Mouse (Mus musculus) intestine, postnatal 0 days (tissue): ENCODE results near the gene Rere. TPM values are rescaled to one million over a fixed set of nuclear protein-coding genes. Genes with fewer than 3 reads are reported as not detected.

ENCODE experiments used
- ATAC-seq: fragments of 200-750 bp; cut with Nextera tagmentation; 2 replicates; pipeline ENCODE4 v1.8.0; 2017; ENCODE audit warnings: mild to moderate bottlenecking, moderate TSS enrichment, moderate library complexity
- H3K27ac ChIP-seq: fragments of 300-500 bp; sonication (generic); 2 replicates; pipeline ENCODE4 v1.5.1; 2014; ENCODE audit warnings: mild to moderate bottlenecking, low read depth, low read length, moderate library complexity
- H3K27me3 ChIP-seq: fragments of 300-500 bp; sonication (generic); replicated peaks from 2 replicates; pipeline ENCODE4 v1.6.1; 2014; ENCODE audit warnings: low read length, mixed read lengths; ENCODE audit not compliant: control insufficient read depth, insufficient read depth
- H3K36me3 ChIP-seq: fragments of 300-500 bp; sonication (generic); 2 replicates; pipeline ENCODE4 v1.6.1; 2014; ENCODE audit warnings: mild to moderate bottlenecking, moderate library complexity; ENCODE audit not compliant: control insufficient read depth, insufficient read depth
- H3K4me1 ChIP-seq: fragments of 300-500 bp; sonication (generic); replicated peaks from 2 replicates; pipeline ENCODE4 v1.6.1; 2014; ENCODE audit warnings: antibody characterized with exemption, low read length, mixed read lengths; ENCODE audit not compliant: control insufficient read depth, insufficient read depth
- H3K4me2 ChIP-seq: fragments of 300-500 bp; sonication (generic); replicated peaks from 2 replicates; pipeline ENCODE4 v1.6.1; 2014; ENCODE audit warnings: low read depth, mild to moderate bottlenecking, moderate library complexity
- H3K4me3 ChIP-seq: fragments of 300-500 bp; sonication (generic); 2 replicates; pipeline ENCODE4 v1.5.1; 2014; ENCODE audit warnings: low read depth, low read length
- H3K9ac ChIP-seq: fragments of 300-500 bp; sonication (generic); 2 replicates; pipeline ENCODE4 v1.6.1; 2014; ENCODE audit warnings: mild to moderate bottlenecking, low read depth, low read length
- H3K9me3 ChIP-seq: fragments of 300-500 bp; sonication (generic); 2 replicates; pipeline ENCODE4 v1.6.1; 2016; ENCODE audit warnings: mixed run types; ENCODE audit not compliant: control insufficient read depth
- CTCF ChIP-seq: sonication (generic); IDR thresholded peaks from 2 replicates; pipeline ENCODE4 v1.5.1; 2016; ENCODE audit warnings: low read depth, mild to moderate bottlenecking, control low read depth, antibody characterized with exemption, moderate library complexity
- WGBS: fragments of 180-500 bp; shearing (Covaris S2); extraction: QIAGEN DNeasy Blood & Tissue Kit; methylation state at CpG from one replicate; pipeline ENCODE4 v1.1.7; 2014; 5-methylcytosine and 5-hydroxymethylcytosine counted together
- polyA plus RNA-seq: library from polyadenylated mRNA; unstranded; fragments of >200 nt; fragmentation: Nextera tagmentation; extraction: Ambion mirVana; gene quantifications from 2 replicates; pipeline ENCODE4 v1.2.1, GENCODE M21; 2015

Rere gene
- polyA plus RNA-seq, 1 experiment from 2014 or later = 22.4 TPM

DNA sequence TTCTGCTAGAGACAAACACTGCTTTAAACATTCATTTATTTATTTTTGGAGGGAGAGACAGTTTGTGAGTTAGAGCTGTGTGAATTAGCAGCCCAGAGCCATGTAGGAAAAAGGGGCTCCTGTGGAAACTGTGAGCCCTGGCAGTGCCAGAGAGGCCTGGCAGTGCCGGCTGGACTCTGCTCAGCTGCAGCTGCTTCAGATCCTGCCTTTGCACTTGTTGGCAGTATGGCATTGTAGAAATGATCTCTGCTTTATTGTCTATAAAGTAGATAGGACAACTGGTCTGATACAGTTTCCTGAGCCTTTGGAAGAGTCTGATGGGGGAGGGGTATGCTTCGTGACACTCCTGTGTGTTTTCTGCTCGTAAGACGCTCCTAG lies 121.2 kb downstream of the Rere start:
- Histone ChIP-seq H3K4me1 (peaks cover 23% of the 10 kb centered on the region), H3K9me3 (no peaks in the 10 kb centered on the region), H3K4me2 (peak overlapping the region; percentile 40), H3K36me3 (peaks cover 10% of the 10 kb centered on the region; the same call in 1 of the 2 replicates), H3K27ac (peak overlapping the region; percentile 92), H3K9ac (no peak overlapping the region), H3K4me3 (no peak overlapping the region), H3K27me3 (no peaks in the 10 kb centered on the region)
- ATAC-seq = peak; percentile 55
- no peak for TF ChIP-seq CTCF
- 30% methylated on average over 4 of the region's 4 CpGs for WGBS

DNA sequence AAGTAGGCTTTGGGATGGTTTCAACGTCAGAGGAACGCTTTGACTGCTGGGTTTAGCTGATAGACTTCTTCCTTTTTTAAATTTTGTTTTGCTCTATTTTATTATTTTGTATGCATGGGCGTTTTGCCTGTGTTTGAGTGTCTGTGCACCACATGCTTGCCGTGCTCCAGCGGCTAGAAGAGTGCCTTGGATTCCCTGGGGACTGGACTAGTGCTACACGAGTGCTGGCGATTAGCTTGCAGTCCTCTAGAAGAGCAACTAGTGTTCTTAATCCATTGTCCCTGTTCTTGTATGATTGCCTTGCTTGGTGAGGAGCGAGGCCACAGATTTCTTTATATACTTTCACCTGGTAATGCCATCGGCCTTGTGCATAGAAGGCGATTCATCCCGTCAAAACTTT lies 122.5 kb downstream of the Rere start:
- no peak overlapping the region for H3K27ac ChIP-seq
- no peak for TF ChIP-seq CTCF
- H3K4me2 ChIP-seq = 0 out of 2 replicates have a peak overlapping the region, but pooled peaks have one; percentile 1
- no peak overlapping the region for H3K9ac ChIP-seq
- H3K4me1 ChIP-seq = peaks cover 23% of the 10 kb centered on the region
- ATAC-seq = no peak
- H3K27me3 ChIP-seq = no peaks in the 10 kb centered on the region
- 64% methylated on average over 11 of the region's 11 CpGs for WGBS
- no peaks in the 10 kb centered on the region for H3K9me3 ChIP-seq
- H3K36me3 ChIP-seq = peaks cover 22% of the 10 kb centered on the region
- H3K4me3 ChIP-seq = no peak overlapping the region

DNA sequence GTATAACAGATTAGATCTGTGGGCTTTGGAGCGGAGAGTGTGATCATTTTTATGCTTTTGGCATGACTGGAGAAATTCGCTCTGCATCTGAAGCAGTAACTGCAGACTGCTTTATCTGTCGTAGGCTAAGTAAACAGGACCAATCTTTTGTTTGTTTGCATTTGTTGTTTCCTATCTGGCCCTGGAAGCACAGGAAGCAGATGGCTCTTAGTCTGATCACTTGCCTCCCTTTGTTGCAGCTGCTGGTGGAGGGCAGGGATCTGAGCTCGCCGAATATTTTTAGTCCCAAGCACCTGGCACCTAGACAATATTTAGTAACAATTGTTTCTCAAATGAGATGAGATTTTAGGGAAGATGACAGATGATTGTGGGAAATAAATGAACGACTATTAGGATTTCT lies 123.1 kb downstream of the Rere start:
- TF ChIP-seq CTCF = no peak
- Histone ChIP-seq H3K4me3 (no peak overlapping the region), H3K27me3 (no peaks in the 10 kb centered on the region), H3K9ac (no peak overlapping the region), H3K9me3 (no peaks in the 10 kb centered on the region), H3K4me1 (peaks cover 23% of the 10 kb centered on the region), H3K27ac (no peak overlapping the region), H3K36me3 (peaks cover 24% of the 10 kb centered on the region), H3K4me2 (no peak overlapping the region)
- ATAC-seq = no peak
- WGBS = 40% methylated on average over 6 of the region's 6 CpGs

DNA sequence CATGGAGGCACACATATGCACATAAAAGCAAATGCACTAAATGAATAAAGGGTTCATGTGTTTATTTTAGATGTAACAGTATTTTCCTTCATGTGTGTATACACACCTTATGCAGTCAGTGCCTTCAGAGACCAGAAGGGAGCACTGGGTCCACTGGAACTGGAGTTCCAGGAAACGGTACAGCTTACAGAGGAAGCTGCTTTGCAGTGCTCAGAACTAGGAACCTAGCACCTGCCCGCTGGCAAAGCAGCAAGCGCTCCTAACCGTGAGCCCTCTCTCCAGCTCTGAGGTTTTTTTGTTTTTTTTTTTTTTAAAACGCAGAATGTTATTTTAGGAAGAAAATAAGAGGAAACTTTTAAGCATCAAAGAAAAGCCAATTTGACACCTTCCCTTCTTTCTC lies 124.3 kb downstream of the Rere start:
- TF ChIP-seq CTCF = 0 out of 2 replicates have a peak, but pooled peaks have one; percentile 13
- H3K4me1 ChIP-seq = peaks cover 23% of the 10 kb centered on the region
- WGBS = 60% methylated on average over 5 of the region's 5 CpGs
- no peak overlapping the region for H3K27ac ChIP-seq
- H3K9ac ChIP-seq = no peak overlapping the region
- H3K9me3 ChIP-seq = no peaks in the 10 kb centered on the region
- no peak for ATAC-seq
- no peak overlapping the region for H3K4me3 ChIP-seq
- H3K27me3 ChIP-seq = no peaks in the 10 kb centered on the region
- no peak overlapping the region for H3K4me2 ChIP-seq
- peaks cover 24% of the 10 kb centered on the region for H3K36me3 ChIP-seq

DNA sequence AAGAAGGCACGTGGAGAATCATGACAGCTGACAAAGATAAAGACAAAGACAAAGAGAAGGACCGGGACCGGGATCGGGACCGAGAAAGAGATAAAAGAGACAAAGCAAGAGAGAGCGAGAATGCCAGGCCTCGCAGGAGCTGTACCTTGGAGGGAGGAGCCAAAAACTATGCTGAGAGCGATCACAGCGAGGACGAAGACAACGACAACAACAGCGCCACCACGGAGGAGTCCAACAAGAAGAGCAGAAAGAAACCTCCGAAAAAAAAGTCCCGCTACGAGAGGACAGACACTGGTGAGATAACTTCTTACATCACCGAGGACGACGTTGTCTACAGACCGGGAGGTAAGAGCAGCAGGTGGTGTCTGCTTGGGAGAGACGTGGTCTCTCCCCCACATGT lies 124.9 kb downstream of the Rere start:
- Histone ChIP-seq H3K4me1 (peaks cover 21% of the 10 kb centered on the region), H3K36me3 (peaks cover 24% of the 10 kb centered on the region), H3K27ac (no peak overlapping the region), H3K27me3 (no peaks in the 10 kb centered on the region), H3K9me3 (no peaks in the 10 kb centered on the region), H3K4me2 (no peak overlapping the region), H3K9ac (no peak overlapping the region), H3K4me3 (no peak overlapping the region)
- no peak for ATAC-seq
- 0 out of 2 replicates have a peak, but pooled peaks have one; percentile 13 for TF ChIP-seq CTCF
- WGBS = 50% methylated on average over 21 of the region's 21 CpGs

DNA sequence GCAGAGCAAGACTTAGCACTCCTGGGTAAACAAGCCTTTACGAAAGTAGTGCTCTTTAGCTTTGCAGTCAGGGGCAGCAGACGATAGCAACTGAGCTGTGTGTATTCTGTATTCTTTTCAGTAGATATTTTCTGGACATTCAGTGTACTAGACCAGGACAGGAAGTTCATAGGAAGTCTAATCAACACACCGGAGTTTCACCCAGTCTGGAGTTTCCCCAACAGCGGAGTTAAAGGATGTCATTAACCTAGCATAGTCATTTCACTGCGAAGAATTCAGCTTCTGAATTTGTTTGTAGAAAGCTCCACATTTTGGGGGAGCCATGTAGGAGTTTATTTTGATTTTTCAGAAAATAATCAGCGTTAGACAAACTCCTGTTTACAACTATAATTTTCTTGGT lies 125.4 kb downstream of the Rere start:
- Histone ChIP-seq H3K4me1 (peaks cover 16% of the 10 kb centered on the region), H3K4me2 (no peak overlapping the region), H3K9me3 (no peaks in the 10 kb centered on the region), H3K4me3 (no peak overlapping the region), H3K27me3 (no peaks in the 10 kb centered on the region), H3K36me3 (peaks cover 24% of the 10 kb centered on the region), H3K27ac (no peak overlapping the region), H3K9ac (no peak overlapping the region)
- no peak for ATAC-seq
- no peak for TF ChIP-seq CTCF
- WGBS = 69% methylated on average over 6 of the region's 6 CpGs

DNA sequence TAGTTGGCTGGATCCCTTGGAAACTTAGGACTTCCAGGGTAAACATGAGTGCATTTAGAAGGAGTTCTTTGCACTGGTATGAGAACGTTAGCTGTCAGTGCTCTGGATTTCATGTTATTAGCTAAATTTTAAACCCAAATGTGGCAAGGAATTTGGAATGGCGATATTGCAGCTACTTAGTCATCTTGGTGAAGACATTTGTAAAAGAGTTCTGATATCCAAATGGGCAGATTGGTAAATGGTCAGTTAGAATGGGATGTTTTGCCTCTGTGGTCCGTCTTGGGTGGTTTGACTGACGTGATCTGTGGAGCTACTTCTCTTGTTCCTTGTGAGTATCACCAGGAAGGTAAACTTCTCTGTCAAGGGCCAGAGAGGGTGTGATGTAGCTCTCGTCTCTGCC lies 132.8 kb downstream of the Rere start:
- Histone ChIP-seq H3K27ac (peak overlapping the region; percentile 47; the same call in 1 of the 2 replicates), H3K4me1 (peaks cover 9% of the 10 kb centered on the region), H3K27me3 (no peaks in the 10 kb centered on the region), H3K4me2 (peak overlapping the region; percentile 17; the same call in 1 of the 2 replicates), H3K36me3 (no peaks in the 10 kb centered on the region; the same call in 1 of the 2 replicates), H3K9ac (no peak overlapping the region), H3K4me3 (no peak overlapping the region), H3K9me3 (no peaks in the 10 kb centered on the region)
- no peak for TF ChIP-seq CTCF
- no peak for ATAC-seq
- WGBS = 35% methylated on average over 5 of the region's 5 CpGs
